Mouse (Mus musculus): Measurements from ENCODE around the gene Zfp280b. TPM values are rescaled to one million over a fixed set of nuclear protein-coding genes. Genes with fewer than 3 reads are reported as not detected.
A peak's percentile ranks its signal among the peaks of the same experiment; 100 is the strongest.
"Not testable (repeated sequence)": the region's sequence is repeated elsewhere in the genome, so short reads cannot be mapped to it uniquely, and the experiment has no call there.

The Zfp280b gene
- polyA plus RNA-seq, 1 experiment from 2014 or later: 12.0 TPM

GRCm38 (mm10) chr10:76033119-76033455 lies 637 bp downstream of the Zfp280b start:
- peaks cover 18% of the 10 kb centered on the region for H3K4me1 ChIP-seq (replicated peaks)
- ATAC-seq (ENCODE audit: low read depth): 0 out of 2 replicates have a peak, but pooled peaks have one; percentile 13

GRCm38 (mm10) chr10:76034001-76034600 lies 1.7 kb downstream of the Zfp280b start:
- Histone ChIP-seq H3K9me3 (0 out of 2 replicates have a peak, but pooled peaks cover 2% of the 10 kb centered on the region), H3K27ac (replicated peaks) (no peak overlapping the region), H3K9ac (no peak overlapping the region), H3K4me3 (no peak overlapping the region), H3K36me3 (peaks cover 38% of the 10 kb centered on the region), H3K4me2 (no peak overlapping the region), H3K27me3 (no peaks in the 10 kb centered on the region), H3K4me1 (replicated peaks) (peaks cover 18% of the 10 kb centered on the region)
- 94% methylated on average over 8 of the region's 8 CpGs for WGBS
- ATAC-seq (ENCODE audit: low read depth): no peak

More at GRCm38 (mm10) chr10:76033119-76033455, 637 bp downstream of the Zfp280b start:
- peak overlapping the region; percentile 80; the same call in 1 of the 2 replicates for H3K27ac ChIP-seq (replicated peaks)
- H3K27me3 ChIP-seq: no peaks in the 10 kb centered on the region
- H3K4me3 ChIP-seq: peak overlapping the region; percentile 94
- peak overlapping the region; percentile 75 for H3K4me2 ChIP-seq
- peaks cover 28% of the 10 kb centered on the region for H3K36me3 ChIP-seq
- 20% methylated on average over 7 of the region's 7 CpGs for WGBS
- H3K9me3 ChIP-seq: 0 out of 2 replicates have a peak, but pooled peaks cover under 1% of the 10 kb centered on the region
- peak overlapping the region; percentile 92 for H3K9ac ChIP-seq

GRCm38 (mm10) chr10:76035277-76035676 lies 2.8 kb downstream of the Zfp280b start:
- Histone ChIP-seq H3K9ac (no peak overlapping the region), H3K4me1 (replicated peaks) (peaks cover 18% of the 10 kb centered on the region), H3K4me2 (no peak overlapping the region), H3K36me3 (peaks cover 50% of the 10 kb centered on the region), H3K9me3 (0 out of 2 replicates have a peak, but pooled peaks cover 2% of the 10 kb centered on the region), H3K27ac (replicated peaks) (no peak overlapping the region), H3K27me3 (no peaks in the 10 kb centered on the region), H3K4me3 (no peak overlapping the region)
- no peak for ATAC-seq (ENCODE audit: low read depth)

GRCm38 (mm10) chr10:76036962-76037361 lies 4.5 kb downstream of the Zfp280b start:
- Histone ChIP-seq H3K9ac (no peak overlapping the region), H3K27me3 (no peaks in the 10 kb centered on the region), H3K9me3 (0 out of 2 replicates have a peak, but pooled peaks cover 2% of the 10 kb centered on the region), H3K27ac (replicated peaks) (no peak overlapping the region), H3K4me1 (replicated peaks) (peaks cover 15% of the 10 kb centered on the region), H3K4me3 (no peak overlapping the region), H3K36me3 (peaks cover 63% of the 10 kb centered on the region), H3K4me2 (no peak overlapping the region)
- no peak for ATAC-seq (ENCODE audit: low read depth)
- 96% methylated on average over 5 of the region's 5 CpGs for WGBS

GRCm38 (mm10) chr10:76045343-76045742 lies 12.9 kb downstream of the Zfp280b start:
- WGBS: 47% methylated on average over 5 of the region's 5 CpGs
- Histone ChIP-seq H3K36me3 (peaks cover 30% of the 10 kb centered on the region), H3K27me3 (no peaks in the 10 kb centered on the region), H3K9me3 (no peaks in the 10 kb centered on the region), H3K27ac (replicated peaks) (no peak overlapping the region), H3K4me3 (no peak overlapping the region), H3K4me1 (replicated peaks) (no peaks in the 10 kb centered on the region), H3K9ac (no peak overlapping the region), H3K4me2 (no peak overlapping the region)
- ATAC-seq (ENCODE audit: low read depth): no peak

GRCm38 (mm10) chr10:76046754-76047153 lies 14.3 kb downstream of the Zfp280b start:
- WGBS: 81% methylated on average over 1 of the region's 1 CpGs

GRCm38 (mm10) chr10:76047182-76047869 lies 14.9 kb downstream of the Zfp280b start:
- Histone ChIP-seq H3K9me3 (no peaks in the 10 kb centered on the region), H3K4me2 (no peak overlapping the region), H3K27ac (replicated peaks) (no peak overlapping the region), H3K27me3 (no peaks in the 10 kb centered on the region), H3K36me3 (peaks cover 17% of the 10 kb centered on the region), H3K9ac (no peak overlapping the region), H3K4me3 (no peak overlapping the region), H3K4me1 (replicated peaks) (no peaks in the 10 kb centered on the region)
- ATAC-seq (ENCODE audit: low read depth): no peak
- WGBS: 56% methylated on average over 5 of the region's 5 CpGs

More at GRCm38 (mm10) chr10:76046754-76047153, 14.3 kb downstream of the Zfp280b start:
- Histone ChIP-seq H3K4me3 (no peak overlapping the region), H3K27me3 (no peaks in the 10 kb centered on the region), H3K4me1 (replicated peaks) (no peaks in the 10 kb centered on the region), H3K9ac (no peak overlapping the region), H3K4me2 (no peak overlapping the region), H3K27ac (replicated peaks) (no peak overlapping the region), H3K36me3 (peaks cover 17% of the 10 kb centered on the region), H3K9me3 (no peaks in the 10 kb centered on the region)
- ATAC-seq (ENCODE audit: low read depth): no peak

GRCm38 (mm10) chr10:76048967-76049366 lies 16.5 kb downstream of the Zfp280b start:
- H3K9ac ChIP-seq: no peak overlapping the region
- no peak overlapping the region for H3K4me2 ChIP-seq
- H3K27ac ChIP-seq (replicated peaks): no peak overlapping the region
- H3K9me3 ChIP-seq: no peaks in the 10 kb centered on the region
- no peak for ATAC-seq (ENCODE audit: low read depth)
- H3K36me3 ChIP-seq: peaks cover 5% of the 10 kb centered on the region; the same call in 1 of the 2 replicates
- H3K4me1 ChIP-seq (replicated peaks): no peaks in the 10 kb centered on the region
- 70% methylated on average over 6 of the region's 6 CpGs for WGBS
- no peak overlapping the region for H3K4me3 ChIP-seq
- H3K27me3 ChIP-seq: no peaks in the 10 kb centered on the region

GRCm38 (mm10) chr10:76051860-76052259 lies 19.4 kb downstream of the Zfp280b start:
- Histone ChIP-seq H3K9ac (no peak overlapping the region), H3K27me3 (no peaks in the 10 kb centered on the region), H3K4me1 (replicated peaks) (no peaks in the 10 kb centered on the region), H3K36me3 (no peaks in the 10 kb centered on the region), H3K4me3 (no peak overlapping the region), H3K27ac (replicated peaks) (no peak overlapping the region), H3K9me3 (no peaks in the 10 kb centered on the region), H3K4me2 (no peak overlapping the region)
- 82% methylated on average over 11 of the region's 11 CpGs for WGBS
- ATAC-seq (ENCODE audit: low read depth): no peak

GRCm38 (mm10) chr10:76062439-76062838 lies 30.0 kb downstream of the Zfp280b start:
- Histone ChIP-seq H3K27ac (replicated peaks) (no peak overlapping the region), H3K4me2 (no peak overlapping the region), H3K4me3 (no peak overlapping the region), H3K4me1 (replicated peaks) (no peaks in the 10 kb centered on the region; the same call in 1 of the 2 replicates), H3K27me3 (no peaks in the 10 kb centered on the region), H3K9ac (no peak overlapping the region), H3K9me3 (no peaks in the 10 kb centered on the region), H3K36me3 (no peaks in the 10 kb centered on the region)
- WGBS: 89% methylated on average over 5 of the region's 5 CpGs
- no peak for ATAC-seq (ENCODE audit: low read depth)

- Histone ChIP-seq H3K27ac (replicated peaks) (no peak overlapping the region), H3K4me3 (no peak overlapping the region), H3K36me3 (no peaks in the 10 kb centered on the region), H3K4me2 (no peak overlapping the region), H3K9ac (no peak overlapping the region), H3K27me3 (no peaks in the 10 kb centered on the region), H3K9me3 (no peaks in the 10 kb centered on the region), H3K4me1 (replicated peaks) (no peaks in the 10 kb centered on the region; the same call in 1 of the 2 replicates)
- ATAC-seq (ENCODE audit: low read depth): peak; percentile 63
- WGBS: 14% methylated on average over 12 of the region's 12 CpGs
These were observed 35.5 kb downstream of the Zfp280b start for GRCm38 (mm10) chr10:76067674-76068613.

- not testable (repeated sequence) for ATAC-seq (ENCODE audit: low read depth); H3K4me3 ChIP-seq
- 98% methylated on average over 5 of the region's 5 CpGs for WGBS
These were observed 39.6 kb downstream of the Zfp280b start for GRCm38 (mm10) chr10:76072080-76072479.

More at GRCm38 (mm10) chr10:76072080-76072479, 39.6 kb downstream of the Zfp280b start:
- H3K9me3 ChIP-seq; H3K4me2 ChIP-seq; H3K4me1 ChIP-seq (replicated peaks); H3K27me3 ChIP-seq; H3K9ac ChIP-seq; H3K27ac ChIP-seq (replicated peaks); H3K36me3 ChIP-seq: not testable (repeated sequence)
